Mouse (Mus musculus) kidney, adult 2 months (tissue): ENCODE measurements around the gene Sphk2. TPM values are rescaled to one million over a fixed set of nuclear protein-coding genes. Genes with fewer than 3 reads are reported as not detected.

Experiments
- DNase-seq: peaks from one replicate; pipeline ENCODE4 v3.0.0; 2021
- H3K27ac ChIP-seq: fragments of 200-500 bp; 2 replicates; pipeline ENCODE4 v1.5.1; 2012; ENCODE audit warnings: low read depth, low read length, control low read depth, inconsistent platforms; ENCODE audit not compliant: insufficient read depth
- H3K27me3 ChIP-seq: fragments of 200-500 bp; replicated peaks from 2 replicates; pipeline ENCODE4 v1.6.1; 2012; ENCODE audit warnings: mild to moderate bottlenecking, moderate library complexity, low read length, inconsistent platforms; ENCODE audit not compliant: control insufficient read depth, insufficient read depth
- H3K36me3 ChIP-seq: fragments of 200-500 bp; 2 replicates; pipeline ENCODE4 v1.6.1; 2012; ENCODE audit warnings: mild to moderate bottlenecking, moderate library complexity, low read length, inconsistent platforms; ENCODE audit not compliant: control insufficient read depth, insufficient read depth
- H3K4me1 ChIP-seq: fragments of 200-500 bp; 2 replicates; pipeline ENCODE4 v1.6.1; 2011; ENCODE audit warnings: low read length; ENCODE audit not compliant: control insufficient read depth, insufficient read depth
- H3K4me3 ChIP-seq: fragments of 200-500 bp; 2 replicates; pipeline ENCODE4 v1.5.1; 2011; ENCODE audit warnings: mild to moderate bottlenecking, low read depth, low read length, control low read depth; ENCODE audit not compliant: insufficient read depth
- CTCF ChIP-seq: fragments of 200-500 bp; conservative IDR thresholded peaks from 2 replicates; pipeline ENCODE4 v1.5.1; 2011; ENCODE audit warnings: low read depth, mild to moderate bottlenecking, control low read depth, low read length, moderate library complexity, mixed read lengths; ENCODE audit not compliant: insufficient read depth, insufficient read length
- POLR2A ChIP-seq: fragments of 200-500 bp; IDR thresholded peaks from one replicate; pipeline ENCODE4 v1.6.1; 2011; ENCODE audit warnings: low read depth, low read length, control low read depth
- WGBS: fragments of 180-500 bp; shearing (Covaris S2); methylation state at CpG from one replicate; pipeline ENCODE4 v1.1.7; 2018; 5-methylcytosine and 5-hydroxymethylcytosine counted together
- polyA plus RNA-seq: library from polyadenylated mRNA; depleted of rRNA; stranded (reverse); fragments of >200 nt; gene quantifications from 2 replicates; pipeline ENCODE4 v1.2.3, GENCODE M21; 2012

Gene Sphk2
- polyA plus RNA-seq, 1 experiment = 57.2 TPM

DNA sequence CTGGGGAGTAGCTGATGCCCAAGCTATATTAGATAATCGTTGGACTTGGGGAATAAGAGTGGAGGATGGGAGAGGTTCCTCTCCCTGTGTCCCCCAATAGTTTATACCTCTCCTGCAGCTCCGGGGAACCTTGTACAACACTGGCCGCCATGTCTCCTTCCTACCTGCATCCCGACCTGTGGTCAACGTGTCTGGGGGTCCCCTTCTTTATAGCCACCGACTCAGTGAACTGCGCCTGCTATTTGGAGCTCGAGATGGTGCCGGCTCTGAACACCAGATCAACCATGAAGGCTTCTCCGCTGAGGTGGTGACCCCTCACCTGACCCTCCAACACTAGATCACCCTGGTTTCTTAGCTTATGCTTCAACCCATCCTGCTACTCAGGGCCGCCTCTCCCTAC is 15.5 kb downstream of the Sphk2 start:
- DNase-seq = no peak
- WGBS = 88% methylated on average over 11 of the region's 11 CpGs
- Histone ChIP-seq H3K4me1 (peaks cover 8% of the 10 kb centered on the region; the same call in 1 of the 2 replicates), H3K27me3 (peaks cover 3% of the 10 kb centered on the region; the same call in 1 of the 2 replicates), H3K36me3 (no peaks in the 10 kb centered on the region), H3K27ac (no peak overlapping the region), H3K4me3 (no peak overlapping the region)
- TF ChIP-seq POLR2A = no peak
- TF ChIP-seq CTCF = no peak

DNA sequence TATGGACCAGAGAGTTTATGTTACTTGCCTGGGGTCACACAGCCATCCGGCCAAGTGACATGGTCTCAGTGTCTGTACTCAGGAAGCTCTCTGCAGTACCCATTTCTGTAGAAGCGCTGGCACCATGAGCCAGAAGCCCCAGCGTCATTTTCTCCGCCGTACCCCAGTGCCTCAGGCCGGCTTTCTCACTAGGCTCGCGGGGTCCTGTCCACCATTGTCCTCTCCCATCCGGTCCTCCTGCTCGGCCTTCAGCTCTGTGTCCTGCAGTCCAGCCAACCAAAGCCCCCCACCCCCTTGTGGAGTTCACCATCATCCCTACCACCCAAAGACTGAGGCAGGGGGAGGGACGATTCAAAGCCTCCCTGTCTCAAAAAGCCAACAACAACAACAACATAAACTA is 16.2 kb downstream of the Sphk2 start:
- Histone ChIP-seq H3K4me1 (peaks cover 7% of the 10 kb centered on the region; the same call in 1 of the 2 replicates), H3K4me3 (no peak overlapping the region), H3K27me3 (peaks cover 3% of the 10 kb centered on the region; the same call in 1 of the 2 replicates), H3K36me3 (no peaks in the 10 kb centered on the region), H3K27ac (no peak overlapping the region)
- DNase-seq = no peak
- TF ChIP-seq CTCF = no peak
- no peak for TF ChIP-seq POLR2A
- 88% methylated on average over 11 of the region's 11 CpGs for WGBS

GRCm38 (mm10) chr7:45701072-45701471 is 16.7 kb downstream of the Sphk2 start:
- H3K4me3 ChIP-seq = 0 out of 2 replicates have a peak overlapping the region, but pooled peaks have one; percentile 5
- H3K4me1 ChIP-seq = peaks cover 7% of the 10 kb centered on the region; the same call in 1 of the 2 replicates
- peak overlapping the region; percentile 9; the same call in 1 of the 2 replicates for H3K27ac ChIP-seq
- TF ChIP-seq POLR2A (no peak), CTCF (no peak)
- H3K27me3 ChIP-seq = peaks cover 3% of the 10 kb centered on the region; the same call in 1 of the 2 replicates
- DNase-seq = no peak
- 31% methylated on average over 11 of the region's 11 CpGs for WGBS
- no peaks in the 10 kb centered on the region for H3K36me3 ChIP-seq

DNA sequence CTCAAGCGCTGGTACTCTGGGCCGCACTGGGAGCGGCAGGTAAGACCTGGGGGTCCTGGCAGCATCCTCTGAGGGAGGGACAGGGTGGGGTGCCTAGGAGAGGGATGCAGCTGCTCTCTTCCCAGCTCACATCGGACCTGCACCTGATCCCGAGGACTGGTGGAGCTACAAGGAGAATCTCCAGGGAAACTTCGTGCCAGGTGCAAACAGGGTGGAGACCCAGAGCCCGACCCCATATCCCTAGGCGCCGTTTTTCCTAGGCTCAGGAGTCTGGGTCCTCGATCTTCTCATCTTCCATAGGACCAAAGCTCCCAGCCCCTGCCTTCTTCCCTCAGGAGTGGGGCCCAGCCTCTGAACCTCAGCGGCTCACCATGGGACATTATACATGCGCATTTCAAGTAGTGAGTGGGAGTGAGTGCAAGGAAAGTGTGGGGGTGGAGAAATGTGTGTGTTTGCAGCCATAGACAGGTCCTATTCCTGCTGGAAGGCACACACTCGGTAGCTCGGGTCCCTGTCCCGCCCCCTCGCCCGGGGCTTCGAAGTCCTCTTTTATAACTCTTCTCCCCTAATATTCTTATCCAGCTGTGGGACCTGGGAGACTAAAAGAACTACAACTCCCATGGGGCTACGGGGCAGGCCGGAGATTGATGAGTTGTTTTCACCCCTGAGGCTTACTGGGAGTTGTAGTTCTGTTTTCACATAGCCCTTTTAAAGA is 17.3 kb downstream of the Sphk2 start:
- peak; percentile 90 for DNase-seq
- Histone ChIP-seq H3K4me1 (peaks cover 7% of the 10 kb centered on the region; the same call in 1 of the 2 replicates), H3K4me3 (peak overlapping the region; percentile 44), H3K27me3 (peaks cover 3% of the 10 kb centered on the region; the same call in 1 of the 2 replicates), H3K27ac (peak overlapping the region; percentile 9; the same call in 1 of the 2 replicates), H3K36me3 (no peaks in the 10 kb centered on the region)
- no peak for TF ChIP-seq POLR2A
- no peak for TF ChIP-seq CTCF
- 1% methylated on average over 20 of the region's 20 CpGs for WGBS

DNA sequence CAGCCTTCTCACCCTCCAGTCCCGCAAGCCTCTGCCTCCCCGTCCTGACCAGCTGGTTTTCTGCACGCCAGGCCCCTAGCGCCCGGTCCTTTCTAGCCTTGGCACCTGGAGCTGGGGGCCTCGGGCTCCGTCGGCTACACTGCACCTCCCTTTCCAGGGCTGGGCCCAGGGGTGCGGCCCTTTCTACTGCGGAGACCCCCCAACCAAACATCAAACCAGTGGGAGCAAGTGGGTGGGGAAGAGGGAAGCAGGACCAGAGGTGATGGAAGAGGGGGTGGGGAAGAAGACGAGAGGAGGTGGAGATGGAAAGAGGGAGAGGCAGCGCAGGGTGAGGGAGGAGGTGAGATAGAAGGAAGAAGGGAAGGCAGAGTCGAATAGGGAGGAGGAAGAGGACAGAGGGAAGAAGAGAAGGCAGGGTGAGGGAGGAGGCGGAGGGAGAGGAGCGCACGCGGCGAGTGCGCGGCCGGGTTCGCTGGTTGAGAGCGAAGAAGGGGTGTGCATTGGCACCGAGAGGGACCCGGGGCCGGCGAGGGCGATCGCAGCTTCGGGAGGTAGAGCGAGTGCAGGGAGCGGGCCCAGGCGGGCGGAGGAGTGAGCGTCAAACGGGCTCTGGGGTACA is 18.2 kb downstream of the Sphk2 start, which contains the start of gene Car11:
Gene Car11, plus strand, starts transcription at position 321 of the 619 bp plus-strand sequence.
- H3K27me3 ChIP-seq = peaks cover 3% of the 10 kb centered on the region; the same call in 1 of the 2 replicates
- H3K4me1 ChIP-seq = peaks cover 7% of the 10 kb centered on the region; the same call in 1 of the 2 replicates
- no peak within 1 kb of the TSS for H3K27ac ChIP-seq
- TF ChIP-seq CTCF = no peak
- no peak for TF ChIP-seq POLR2A
- WGBS = 10% methylated on average over 36 of the region's 36 CpGs
- H3K4me3 ChIP-seq = peak within 1 kb of the TSS; percentile 44
- H3K36me3 ChIP-seq = no peaks in the 10 kb centered on the region
- DNase-seq = no peak

DNA sequence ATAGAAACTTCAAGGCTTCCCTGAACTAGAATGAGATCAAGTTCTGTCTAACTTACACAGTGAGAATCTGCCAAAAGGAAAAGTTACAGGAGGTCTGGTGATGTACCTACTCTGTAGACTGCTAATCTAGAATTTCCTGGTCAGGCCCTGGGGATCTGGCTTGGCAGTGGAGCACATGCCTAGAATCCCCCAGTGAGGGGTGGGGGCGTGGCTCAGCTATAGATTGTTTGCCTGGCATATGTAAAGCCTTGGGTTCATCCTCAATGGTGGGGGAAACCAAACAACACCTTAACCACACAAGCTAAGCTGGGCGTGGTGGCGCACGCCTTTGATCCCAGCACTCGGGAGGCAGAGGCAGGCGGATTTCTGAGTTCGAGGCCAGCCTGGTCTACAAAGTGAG is 19.9 kb downstream of the Sphk2 start:
- Histone ChIP-seq H3K4me3 (no peak overlapping the region), H3K27me3 (peaks cover 3% of the 10 kb centered on the region; the same call in 1 of the 2 replicates), H3K27ac (no peak overlapping the region), H3K4me1 (peaks cover 3% of the 10 kb centered on the region; the same call in 1 of the 2 replicates), H3K36me3 (no peaks in the 10 kb centered on the region)
- no peak for DNase-seq
- WGBS = 85% methylated on average over 7 of the region's 7 CpGs
- TF ChIP-seq POLR2A (no peak), CTCF (no peak)

DNA sequence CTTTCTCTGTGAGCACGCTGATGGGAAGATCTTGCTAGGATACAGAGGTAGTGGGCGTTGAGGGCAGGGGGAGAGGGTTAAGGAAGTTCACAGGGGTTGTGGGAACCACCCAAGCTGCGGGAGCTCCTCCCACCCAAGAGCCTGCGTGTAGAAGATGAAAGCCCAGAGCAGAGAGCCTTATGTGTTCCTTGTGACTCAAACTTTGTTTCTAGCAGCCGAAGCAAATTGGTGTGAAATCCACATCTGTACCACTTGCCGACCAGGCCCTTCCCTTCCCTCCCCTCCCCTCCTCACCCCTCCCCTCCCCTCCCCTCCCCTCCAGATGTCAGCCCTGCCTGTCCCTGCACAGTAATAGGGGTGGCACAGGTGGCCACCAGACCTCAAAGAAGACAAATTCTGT is 22.7 kb downstream of the Sphk2 start:
- WGBS = 37% methylated on average over 6 of the region's 6 CpGs
- peaks cover 3% of the 10 kb centered on the region; the same call in 1 of the 2 replicates for H3K27me3 ChIP-seq
- TF ChIP-seq POLR2A = no peak
- no peak for TF ChIP-seq CTCF
- H3K4me3 ChIP-seq = no peak overlapping the region
- no peak overlapping the region for H3K27ac ChIP-seq
- no peaks in the 10 kb centered on the region for H3K36me3 ChIP-seq
- no peaks in the 10 kb centered on the region for H3K4me1 ChIP-seq
- DNase-seq = no peak
